Mouse (Mus musculus) left cerebral cortex, adult 2 months (tissue): Measurements from ENCODE around the gene Actl6a. TPM values are rescaled to one million over a fixed set of nuclear protein-coding genes. Genes with fewer than 3 reads are reported as not detected.
A peak's percentile ranks its signal among the peaks of the same experiment; 100 is the strongest.
"Not testable (repeated sequence)": the region's sequence is repeated elsewhere in the genome, so short reads cannot be mapped to it uniquely, and the experiment has no call there.

ENCODE experiments used
- DNase-seq, 2 experiments: peaks; one replicate each; pipeline ENCODE4 v3.0.0; 2021 to 2022; ENCODE audit warnings: low spot score in 2 of 2, mixed read lengths in 1 of 2; ENCODE audit errors: extremely low spot score in 1 of 2
- H3K27ac ChIP-seq: fragments of 200-600 bp; 2 replicates; pipeline ENCODE4 v1.8.1; 2022
- H3K4me3 ChIP-seq: fragments of 200-600 bp; 2 replicates; pipeline ENCODE4 v1.8.1; 2022
- CTCF ChIP-seq: fragments of 200-600 bp; IDR thresholded peaks from 2 replicates; pipeline ENCODE4 v1.8.1; 2022; ENCODE audit warnings: antibody characterized with exemption, mild to moderate bottlenecking, moderate library complexity
- intact Hi-C: fragments of 180-260 bp; cut with DNase I; formaldehyde crosslinking; loops from one replicate; pipeline ENCODE4 v1.15.1; 2025
- long read RNA-seq, 2 experiments: library from polyadenylated mRNA; stranded (forward); transcript quantifications; one replicate each; pipeline ENCODE4 v2.0.0; 2021; ENCODE audit warnings: borderline mapping rate in 2 of 2
- total RNA-seq, 2 experiments: library from RNA; stranded (reverse); gene quantifications; 2 replicates each; pipeline ENCODE4 v1.2.3; 2021

Gene Actl6a
- 10 to 100 TPM; 16.7 to 17.7 TPM for total RNA-seq
- long read RNA-seq, experiment 1, transcript Actl6a-201 (14 exons, 2,010 nt), result major isoform, 9 of 10 reads
- long read RNA-seq, experiment 1, partial matches to known transcripts, result 0 of 10 reads
- long read RNA-seq, experiment 1, other reads (novel, unspliced or antisense), result 1 of 10 reads
- long read RNA-seq, experiment 2, transcript Actl6a-201 (14 exons, 2,010 nt), result major isoform, 6 of 10 reads
- long read RNA-seq, experiment 2, partial matches to known transcripts, result 4 of 10 reads
- long read RNA-seq, experiment 2, other reads (novel, unspliced or antisense), result 0 of 10 reads

GRCm38 (mm10) chr3:32705647-32706348, at the start of gene Actl6a:
Gene Actl6a, plus strand, starts transcription at chr3:32706298.
- H3K4me3 ChIP-seq, intact Hi-C loops, DNase-seq, H3K27ac ChIP-seq: not testable (repeated sequence)

- no peak for DNase-seq
- intact Hi-C loops, result no loop called here
- TF ChIP-seq CTCF, result no peak
Observed at GRCm38 (mm10) chr3:32656398-32656994, 49.6 kb upstream of the Actl6a start.

GRCm38 (mm10) chr3:32658401-32658800, 47.7 kb upstream of the Actl6a start:
- no peak overlapping the region for H3K4me3 ChIP-seq
- TF ChIP-seq CTCF, result no peak
- no peak for DNase-seq
- intact Hi-C loops, result no loop called here
- H3K27ac ChIP-seq, result no peak overlapping the region

More at GRCm38 (mm10) chr3:32656398-32656994, 49.6 kb upstream of the Actl6a start:
- Histone ChIP-seq H3K4me3 (no peak overlapping the region), H3K27ac (no peak overlapping the region)

GRCm38 (mm10) chr3:32658821-32659220, 47.3 kb upstream of the Actl6a start:
- Histone ChIP-seq H3K4me3 (no peak overlapping the region), H3K27ac (no peak overlapping the region)
- TF ChIP-seq CTCF, result no peak
- intact Hi-C loops, result no loop called here
- DNase-seq, result no peak

DNA sequence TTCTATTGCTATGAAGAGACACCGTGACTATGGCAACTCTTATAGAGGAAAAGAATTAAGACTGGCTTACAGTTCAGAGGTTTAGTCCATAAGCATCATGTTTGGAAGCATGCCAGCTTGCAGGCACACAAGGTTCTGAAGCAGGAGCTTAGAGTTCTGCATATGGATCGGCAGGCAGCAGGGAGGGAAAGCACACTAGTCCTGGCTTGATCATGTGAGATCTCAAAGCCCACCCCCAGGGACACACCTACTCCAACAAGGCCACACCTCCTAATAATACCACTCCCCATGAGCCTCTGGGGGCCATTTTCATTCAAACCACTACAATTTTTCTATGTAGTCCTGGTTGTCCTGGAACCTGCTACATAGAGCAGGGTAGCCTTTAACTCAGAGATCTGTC, 46.6 kb upstream of the Actl6a start:
- TF ChIP-seq CTCF, result no peak
- no peak for DNase-seq
- no peak overlapping the region for H3K4me3 ChIP-seq
- no peak overlapping the region for H3K27ac ChIP-seq
- intact Hi-C loops, result no loop called here

GRCm38 (mm10) chr3:32660276-32660675, 45.8 kb upstream of the Actl6a start:
- no peak for TF ChIP-seq CTCF
- intact Hi-C loops, result no loop called here
- H3K4me3 ChIP-seq, result no peak overlapping the region
- H3K27ac ChIP-seq, result no peak overlapping the region
- no peak for DNase-seq

- no peak overlapping the region for H3K4me3 ChIP-seq
- TF ChIP-seq CTCF, result no peak
- DNase-seq, result no peak
- no peak overlapping the region for H3K27ac ChIP-seq
- intact Hi-C loops, result no loop called here
Observed at GRCm38 (mm10) chr3:32660831-32661555, 45.1 kb upstream of the Actl6a start.

DNA sequence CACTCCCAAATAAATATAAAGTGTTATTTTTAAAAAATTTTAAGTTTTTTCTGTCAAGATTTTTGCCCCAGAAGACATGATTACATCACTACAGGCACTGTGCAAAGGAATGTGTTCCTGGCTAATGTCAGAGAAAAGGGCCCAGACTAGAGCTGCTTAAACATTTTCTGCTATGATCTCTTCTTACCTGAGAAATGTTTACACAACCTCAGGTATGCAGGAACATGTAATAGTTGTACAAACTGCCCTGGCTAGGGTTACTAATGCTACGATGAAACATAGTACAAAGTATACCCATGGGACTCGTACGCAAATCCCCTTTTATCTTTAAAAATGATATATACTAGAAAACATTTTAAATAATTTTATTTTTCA, 44.6 kb upstream of the Actl6a start:
- Histone ChIP-seq H3K4me3 (no peak overlapping the region), H3K27ac (no peak overlapping the region)
- DNase-seq, result no peak
- intact Hi-C loops, result no loop called here
- no peak for TF ChIP-seq CTCF

DNA sequence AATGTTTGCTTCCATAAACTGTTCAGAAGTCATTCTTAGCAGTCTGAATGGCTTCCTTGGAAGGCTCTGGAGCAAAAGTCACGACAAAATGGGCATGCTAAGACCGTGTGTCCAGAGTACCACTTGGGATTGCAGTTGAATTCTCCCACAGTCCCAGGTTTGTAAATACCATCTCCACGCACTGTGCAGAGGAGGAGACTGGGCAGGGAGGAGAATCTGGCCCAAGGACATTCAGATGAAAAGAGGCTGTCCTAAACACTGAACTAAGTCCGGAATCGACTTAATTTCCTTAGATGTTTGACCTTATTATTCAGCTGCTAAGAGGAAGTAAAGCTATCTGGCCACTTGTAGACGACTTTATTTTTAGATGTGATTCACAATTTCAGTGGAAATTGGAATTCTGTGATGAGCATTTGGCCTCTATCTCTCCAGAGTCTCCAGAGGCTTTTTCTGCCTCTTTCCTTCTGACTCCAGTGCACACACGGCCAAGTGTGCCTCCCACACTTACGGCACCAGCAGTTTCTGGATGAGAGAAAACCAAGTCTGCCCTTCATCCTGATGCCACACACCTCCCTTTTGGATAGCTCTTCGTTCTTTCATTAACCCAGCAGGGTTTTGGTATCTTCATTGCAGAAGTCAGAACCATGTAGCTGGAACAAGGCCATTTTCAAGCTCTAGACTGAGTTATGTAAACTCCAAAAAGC, 37.7 kb upstream of the Actl6a start:
- peak overlapping the region; percentile 30 for H3K27ac ChIP-seq
- DNase-seq, result no peak
- no peak for TF ChIP-seq CTCF
- intact Hi-C loops, result no loop called here
- no peak overlapping the region for H3K4me3 ChIP-seq

GRCm38 (mm10) chr3:32669211-32669610, 36.9 kb upstream of the Actl6a start:
- H3K27ac ChIP-seq, result peak overlapping the region; percentile 26
- H3K4me3 ChIP-seq, result peak overlapping the region; percentile 31
- TF ChIP-seq CTCF, result no peak
- DNase-seq, result peak in 1 of 2 experiments; percentile 27
- intact Hi-C loops, result no loop called here

DNA sequence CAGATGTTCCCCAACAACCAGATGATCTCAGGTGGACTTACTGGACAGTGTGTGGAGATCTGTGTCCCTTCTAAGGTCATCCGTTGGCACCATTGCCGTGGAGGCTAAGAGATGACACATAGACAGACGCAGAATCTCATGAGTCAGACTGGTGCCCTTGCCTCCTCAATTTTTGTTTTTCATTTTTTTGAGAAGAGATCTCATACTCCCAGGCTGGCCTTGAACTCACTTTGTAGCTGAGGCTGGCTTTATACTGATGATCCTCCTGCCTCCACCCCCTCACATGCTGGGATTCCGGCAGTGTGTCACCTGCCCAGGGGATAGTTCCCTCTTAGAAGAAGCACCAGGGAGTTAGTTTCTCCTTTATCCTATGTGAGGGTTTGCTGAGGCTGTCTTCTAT, 35.9 kb upstream of the Actl6a start:
- intact Hi-C loops, result no loop called here
- no peak overlapping the region for H3K4me3 ChIP-seq
- no peak for DNase-seq
- no peak for TF ChIP-seq CTCF
- no peak overlapping the region for H3K27ac ChIP-seq
